Mouse (Mus musculus): ENCODE results near the gene Fam136a.

Fam136a gene

DNA sequence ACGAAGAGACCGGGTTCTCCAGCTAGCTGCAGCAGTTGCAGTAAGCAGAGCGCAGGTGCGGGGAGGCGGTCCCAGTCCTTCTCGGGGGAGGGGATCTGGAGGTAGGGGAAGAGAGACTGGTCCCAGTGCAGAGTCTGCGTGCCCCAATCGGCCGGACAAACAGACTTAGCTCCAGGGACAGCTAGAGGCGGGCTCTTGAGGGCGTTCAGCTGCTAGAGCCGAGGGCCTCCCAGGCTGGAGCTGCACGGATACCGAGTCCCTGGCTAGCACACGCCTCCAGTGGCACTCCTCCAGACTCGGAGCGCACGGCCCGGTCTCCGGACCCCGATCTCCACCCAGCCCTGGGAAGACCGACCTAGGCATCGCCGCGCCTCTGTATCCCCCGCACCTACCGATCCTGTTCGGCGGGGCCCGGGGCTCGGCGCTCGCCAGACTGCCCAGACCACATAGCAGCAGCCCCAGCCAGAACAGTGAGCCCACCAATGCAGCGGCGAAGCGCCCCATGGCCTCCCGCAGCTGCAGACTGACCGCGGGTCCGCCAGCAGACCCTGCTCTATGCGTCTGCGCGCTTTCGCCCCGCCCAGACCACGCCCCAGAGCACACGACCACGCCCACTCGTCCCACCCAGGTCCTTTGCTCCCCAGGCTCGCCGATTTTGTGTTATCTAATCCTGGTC lies 31.3 kb downstream of the Fam136a start, which contains the start of gene Pcyox1:
Pcyox1 (minus strand) TSS at position 574 of the 676 bp plus-strand sequence.
- peak; percentile 80 for DNase-seq (ENCODE audit: low read depth, low spot score)

DNA sequence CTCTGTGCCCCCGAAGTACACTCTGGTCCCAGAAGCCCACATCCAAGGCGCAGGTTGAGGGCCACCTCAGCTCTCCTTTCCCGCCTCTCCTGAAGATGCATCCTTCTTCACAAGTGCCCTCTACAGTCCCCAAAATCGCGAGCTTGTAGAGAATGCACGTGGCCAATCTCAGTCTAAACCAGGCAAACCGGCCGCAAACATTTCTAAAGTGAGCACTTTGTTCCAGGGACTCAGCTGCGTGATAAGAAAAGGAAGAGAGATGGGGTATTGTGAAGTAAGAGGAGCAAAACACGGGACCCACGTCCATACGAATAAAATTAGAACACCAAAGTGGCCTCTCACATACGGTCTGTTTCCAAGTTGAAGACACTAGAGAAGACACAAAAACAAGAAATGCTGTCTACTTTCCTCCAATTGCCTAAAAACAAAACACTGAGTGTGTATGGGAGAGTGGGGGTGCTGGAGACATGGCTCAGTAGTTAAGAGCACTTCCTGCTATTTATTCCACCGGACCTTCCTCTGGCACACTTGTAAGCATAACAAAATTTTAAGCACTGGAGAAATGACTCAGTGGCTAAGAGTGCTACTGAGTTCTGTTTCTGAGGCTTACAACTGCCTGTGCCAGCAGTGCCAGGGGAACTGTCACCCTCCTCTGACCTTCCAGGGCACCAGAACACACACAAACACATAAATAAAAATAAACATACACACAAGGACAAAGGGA lies 32.0 kb downstream of the Fam136a start:
- no peak for DNase-seq (ENCODE audit: low read depth, low spot score)

DNA sequence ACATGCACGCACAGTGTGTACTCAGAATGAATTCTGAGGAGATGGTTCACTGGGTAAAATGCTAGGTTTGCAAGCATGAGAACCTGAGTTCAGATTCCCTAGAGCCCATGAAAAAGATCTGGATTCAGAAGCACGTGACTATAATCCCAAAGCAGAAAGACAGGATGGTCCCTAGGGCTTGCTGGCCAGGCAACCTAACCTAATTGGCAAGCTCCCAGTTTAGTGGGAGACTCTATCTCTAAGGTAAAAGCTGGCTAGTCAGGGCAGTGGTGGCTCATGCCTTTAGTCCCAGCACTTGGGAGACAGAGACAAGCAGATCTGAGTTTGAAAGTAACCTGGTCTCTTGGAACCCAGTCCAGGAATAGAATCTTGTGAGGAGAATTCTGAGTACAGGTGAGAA lies 33.5 kb downstream of the Fam136a start:
- DNase-seq (ENCODE audit: low read depth, low spot score), result no peak

DNA sequence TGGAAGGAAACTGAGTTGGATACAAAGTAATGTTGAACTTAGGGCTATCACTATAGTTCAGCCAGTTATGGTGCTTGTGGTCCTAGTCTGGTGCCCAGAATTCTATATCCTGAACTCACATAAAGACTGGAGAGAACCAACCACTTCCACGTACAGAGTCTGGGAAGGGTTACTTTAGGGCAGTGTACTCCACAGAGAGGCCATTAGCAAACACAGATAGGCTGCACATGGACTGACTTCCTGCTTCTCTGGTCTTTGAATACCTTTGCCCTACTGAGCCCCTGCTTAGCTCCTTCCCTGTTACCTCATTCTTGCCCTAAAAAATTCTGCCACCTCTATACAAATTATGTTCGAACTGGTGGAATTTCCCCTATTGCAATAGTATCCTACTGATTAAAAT lies 34.5 kb downstream of the Fam136a start:
- no peak for DNase-seq (ENCODE audit: low read depth, low spot score)

DNA sequence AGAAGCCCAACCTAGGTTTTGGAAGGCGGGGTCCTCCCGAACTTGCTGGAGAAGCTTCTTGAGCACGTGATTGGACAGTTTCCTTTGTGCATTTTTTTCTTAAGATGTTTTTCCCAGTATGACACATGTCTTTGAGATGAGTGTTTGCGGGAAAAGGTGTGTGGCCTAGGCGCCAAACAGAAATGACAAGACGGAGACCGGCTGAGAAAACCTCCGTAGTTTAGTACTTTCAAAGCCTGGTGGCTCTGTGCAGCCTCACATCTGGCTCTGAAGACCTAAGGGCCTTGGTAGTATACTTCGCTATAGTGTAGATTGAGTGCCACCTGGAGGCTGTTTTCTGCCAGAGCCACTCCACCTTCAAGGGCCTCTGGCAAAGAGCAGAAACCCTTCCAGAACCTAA lies 35.5 kb downstream of the Fam136a start:
- DNase-seq (ENCODE audit: low read depth, low spot score), result peak; percentile 59

DNA sequence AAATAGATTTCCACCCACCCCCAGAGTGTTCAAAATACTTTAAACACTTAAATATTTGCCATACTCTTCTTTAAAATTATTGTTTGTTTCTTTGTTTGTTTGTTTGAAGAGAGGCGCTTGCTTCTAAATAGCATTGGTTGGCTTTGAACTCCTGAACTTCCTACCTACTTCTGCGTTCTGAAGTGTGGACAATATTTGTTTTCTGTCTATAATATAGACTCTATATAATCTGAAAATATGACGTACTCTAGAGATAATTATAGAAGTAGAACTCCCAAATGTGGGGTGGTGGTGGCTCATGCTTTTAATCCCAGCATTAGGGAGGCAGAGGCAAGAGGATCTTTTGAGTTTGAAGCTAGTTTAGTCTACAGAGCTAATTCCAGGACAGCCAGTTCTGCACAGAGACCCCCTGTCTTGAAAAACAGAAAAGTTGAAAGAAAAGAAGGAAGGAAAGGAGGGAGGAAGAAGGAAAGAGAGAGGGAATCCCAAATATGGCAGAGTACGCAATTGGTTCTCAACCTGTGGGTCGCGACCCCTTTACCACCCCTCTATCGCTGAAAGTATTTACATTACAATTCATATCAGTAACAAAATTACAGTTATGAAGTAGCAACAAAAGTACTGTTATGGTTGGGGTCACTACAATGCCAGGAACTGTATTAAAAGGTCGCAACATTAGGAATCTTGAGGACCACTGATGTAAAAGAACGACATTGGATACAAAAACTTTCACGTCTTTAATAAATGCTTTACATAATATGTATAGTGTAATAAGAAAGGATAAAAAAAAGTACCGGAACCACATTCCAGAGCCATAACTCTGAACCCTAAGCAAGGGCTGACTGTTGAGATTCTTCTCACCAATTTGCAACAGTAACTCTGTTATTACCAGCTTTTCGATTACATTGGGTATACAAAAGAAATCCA lies 37.5 kb downstream of the Fam136a start:
- no peak for DNase-seq (ENCODE audit: low read depth, low spot score)

DNA sequence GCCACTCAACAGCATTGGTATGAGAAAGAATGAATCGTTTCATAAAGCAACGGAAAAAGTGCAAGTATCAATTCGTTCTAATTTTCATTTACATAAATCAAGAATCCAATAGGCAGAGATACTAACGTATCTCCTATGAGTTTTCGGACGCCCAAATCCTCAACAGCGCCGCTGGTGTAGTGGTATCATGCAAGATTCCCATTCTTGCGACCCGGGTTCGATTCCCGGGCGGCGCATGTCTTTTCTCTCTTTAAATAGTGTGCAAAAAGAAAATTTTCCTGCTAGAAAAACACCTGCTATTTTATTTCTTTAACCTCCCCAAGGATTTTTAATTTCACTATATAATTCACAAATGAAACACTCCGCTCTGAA lies 38.3 kb downstream of the Fam136a start:
- DNase-seq (ENCODE audit: low read depth, low spot score), result peak; percentile 79

DNA sequence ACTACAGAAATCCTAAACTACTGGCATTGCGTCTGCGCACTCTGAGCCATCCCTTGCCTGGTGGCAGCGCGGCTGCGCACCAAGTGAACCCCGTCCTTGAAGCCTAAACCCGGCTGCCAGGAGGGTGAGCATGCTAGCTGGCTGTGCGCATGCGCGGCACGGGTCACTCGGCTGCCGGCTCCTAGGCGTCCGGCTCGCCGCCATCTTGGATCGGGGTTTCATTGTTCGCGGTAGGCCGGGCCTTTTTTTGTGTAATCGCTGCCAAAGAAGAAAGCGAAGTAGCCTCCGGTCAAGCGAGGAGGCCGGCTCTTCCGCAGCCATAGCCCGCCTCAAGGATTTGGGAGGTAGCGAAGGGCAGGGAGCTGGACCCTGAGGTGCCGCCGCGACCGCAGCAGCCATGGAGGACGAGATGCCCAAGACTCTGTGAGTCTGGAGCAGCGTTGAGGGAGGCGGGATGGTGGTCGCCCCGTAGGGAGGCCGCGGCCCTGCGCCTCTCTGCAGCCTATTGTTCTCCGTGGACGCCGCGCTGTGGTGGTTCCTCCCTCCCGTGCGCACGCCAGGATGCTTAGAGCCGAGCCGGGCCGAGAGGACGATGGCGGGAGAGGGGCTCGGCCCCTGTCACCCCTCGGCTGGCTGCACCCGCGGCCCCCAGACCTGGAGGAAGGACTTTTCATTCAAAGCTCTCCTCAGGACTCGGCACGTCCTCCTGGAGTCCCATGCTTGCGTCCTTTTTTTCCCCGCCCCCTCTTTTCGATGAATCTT lies 38.8 kb downstream of the Fam136a start, which contains the start of gene Tia1:
Tia1 (plus strand) TSS at position 120 of the 762 bp plus-strand sequence.
- DNase-seq (ENCODE audit: low read depth, low spot score), result peak; percentile 95

DNA sequence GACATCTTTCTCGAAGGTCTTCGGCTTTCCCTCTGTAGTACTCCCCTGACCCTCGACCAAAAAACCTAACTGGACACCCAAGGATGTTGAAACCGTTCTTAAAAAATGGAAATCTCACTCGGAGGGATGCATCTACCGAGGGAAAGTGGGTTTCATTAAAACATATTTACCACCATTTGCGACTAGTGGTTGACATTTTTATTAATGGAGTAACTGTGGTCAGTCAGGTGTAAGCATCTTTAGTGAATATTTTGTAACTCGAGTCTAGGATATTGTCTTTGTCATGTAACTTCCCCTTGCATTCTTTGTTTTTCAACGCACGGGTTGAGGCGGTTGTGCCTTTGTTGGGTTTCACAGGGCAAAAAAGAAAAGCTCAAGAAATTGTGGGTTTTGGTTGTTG lies 39.5 kb downstream of the Fam136a start:
- no peak for DNase-seq (ENCODE audit: low read depth, low spot score)

DNA sequence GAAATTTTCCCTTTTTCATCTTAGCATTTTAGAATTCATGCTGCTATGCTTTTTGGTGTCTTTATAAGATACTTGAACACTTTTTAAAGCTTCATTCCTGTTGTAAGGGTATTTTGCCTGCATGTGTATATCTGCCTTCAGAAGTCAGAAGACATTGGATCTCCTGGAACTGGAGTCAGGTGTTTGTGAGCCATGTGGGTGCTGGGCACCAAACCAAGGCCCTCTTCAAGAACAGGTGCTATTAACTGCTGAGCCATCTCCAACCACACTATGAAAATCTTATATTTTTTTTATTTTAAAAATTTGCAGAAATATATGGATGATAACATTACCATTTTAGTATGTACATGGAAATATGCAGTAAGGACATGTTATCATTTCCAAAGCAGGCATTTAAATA lies 40.9 kb downstream of the Fam136a start:
- no peak for DNase-seq (ENCODE audit: low read depth, low spot score)

DNA sequence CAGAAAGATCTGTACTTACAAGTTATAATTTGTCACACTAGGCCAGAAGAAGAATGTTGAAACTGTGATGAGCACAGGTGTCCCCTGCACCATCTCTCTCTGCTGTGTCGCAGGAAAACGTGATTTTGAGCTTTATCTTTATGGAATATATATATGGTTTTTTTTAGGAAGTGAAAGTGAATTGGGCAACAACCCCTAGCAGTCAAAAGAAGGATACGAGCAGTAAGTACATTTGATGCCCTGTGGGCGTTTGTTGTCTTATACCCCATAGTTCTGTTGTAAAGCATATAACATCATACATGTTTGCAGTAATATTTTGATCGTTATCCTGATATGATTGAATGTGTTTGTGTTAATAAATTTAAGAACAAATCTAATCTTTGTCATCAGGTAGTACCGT lies 53.3 kb downstream of the Fam136a start:
- no peak for DNase-seq (ENCODE audit: low read depth, low spot score)

DNA sequence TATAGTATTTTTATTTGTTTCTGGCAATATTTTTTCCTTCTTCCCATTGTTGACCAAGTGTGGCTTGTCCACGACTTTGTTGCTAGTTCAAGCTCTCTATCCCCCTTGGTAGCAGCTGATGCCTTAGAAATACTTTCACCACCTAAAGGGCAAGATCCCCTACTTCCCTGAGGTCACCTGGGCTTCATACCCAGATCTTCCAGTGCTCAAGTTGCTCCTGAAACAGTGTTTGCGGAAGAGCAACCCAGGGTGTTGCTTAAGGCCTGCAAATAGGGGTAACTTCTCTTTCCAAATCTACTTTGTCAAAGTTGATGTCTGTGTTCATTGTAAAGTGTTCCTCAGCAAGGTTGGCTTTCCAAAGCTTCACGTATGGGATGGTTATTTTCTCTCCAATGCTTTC lies 53.8 kb downstream of the Fam136a start:
- no peak for DNase-seq (ENCODE audit: low read depth, low spot score)
